Mouse (Mus musculus): ENCODE measurements around the gene 8030411F24Rik. TPM values are rescaled to one million over a fixed set of nuclear protein-coding genes. Genes with fewer than 3 reads are reported as not detected.
"Not testable (repeated sequence)": the region's sequence is repeated elsewhere in the genome, so short reads cannot be mapped to it uniquely, and the experiment has no call there.

Gene 8030411F24Rik
- polyA plus RNA-seq, 1 experiment from 2014 or later, result not detected

DNA sequence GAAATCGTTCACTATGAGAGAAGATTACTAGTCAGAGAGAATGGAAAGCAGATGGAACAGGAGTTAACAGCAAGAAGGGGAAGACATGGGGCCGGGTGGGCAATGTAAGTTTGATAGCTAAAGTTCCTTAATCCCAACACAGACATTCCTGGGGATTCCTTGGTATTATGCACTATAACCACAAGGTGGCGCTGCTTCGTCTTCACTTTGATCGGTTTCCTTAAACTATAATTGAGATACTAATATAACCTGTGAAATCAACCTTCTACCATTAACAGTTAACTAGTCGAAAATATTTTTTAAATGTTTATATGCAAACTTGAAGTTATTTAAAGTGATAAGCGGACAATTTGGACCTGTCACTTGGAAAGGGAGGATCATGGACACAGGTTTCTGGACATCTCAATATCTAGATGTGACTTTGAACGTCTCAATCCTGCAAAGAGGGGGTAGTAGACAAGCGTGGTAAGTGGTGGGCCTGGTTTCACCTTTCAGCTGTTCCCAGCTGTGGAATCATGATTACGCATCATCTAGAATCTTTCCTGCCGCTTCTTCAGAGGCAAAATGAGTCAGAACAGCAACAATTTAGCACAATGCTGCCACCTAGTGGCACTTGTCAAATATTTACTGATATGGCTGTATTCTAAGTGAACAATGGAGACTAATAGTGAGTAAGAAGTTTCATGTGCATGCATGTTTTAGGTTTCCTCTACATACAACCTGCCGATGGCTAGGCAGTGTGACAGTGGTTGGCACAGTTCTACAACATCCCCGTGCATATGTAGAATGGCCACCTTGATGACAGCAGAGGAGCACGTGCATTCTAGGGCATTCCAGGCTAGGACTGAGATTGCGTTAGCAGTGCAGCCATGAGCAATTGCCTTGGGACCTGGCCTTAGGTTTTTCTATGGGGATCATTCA is 29.7 kb upstream of the 8030411F24Rik start:
- peak overlapping the region; percentile 21 for H3K4me3 ChIP-seq (ENCODE audit: low read depth, low read length)
- peak; percentile 74 for ATAC-seq (ENCODE audit: low FRiP score, low TSS enrichment)
- no peaks in the 10 kb centered on the region for H3K4me1 ChIP-seq (replicated peaks; ENCODE audit: control insufficient read depth, insufficient read depth)

DNA sequence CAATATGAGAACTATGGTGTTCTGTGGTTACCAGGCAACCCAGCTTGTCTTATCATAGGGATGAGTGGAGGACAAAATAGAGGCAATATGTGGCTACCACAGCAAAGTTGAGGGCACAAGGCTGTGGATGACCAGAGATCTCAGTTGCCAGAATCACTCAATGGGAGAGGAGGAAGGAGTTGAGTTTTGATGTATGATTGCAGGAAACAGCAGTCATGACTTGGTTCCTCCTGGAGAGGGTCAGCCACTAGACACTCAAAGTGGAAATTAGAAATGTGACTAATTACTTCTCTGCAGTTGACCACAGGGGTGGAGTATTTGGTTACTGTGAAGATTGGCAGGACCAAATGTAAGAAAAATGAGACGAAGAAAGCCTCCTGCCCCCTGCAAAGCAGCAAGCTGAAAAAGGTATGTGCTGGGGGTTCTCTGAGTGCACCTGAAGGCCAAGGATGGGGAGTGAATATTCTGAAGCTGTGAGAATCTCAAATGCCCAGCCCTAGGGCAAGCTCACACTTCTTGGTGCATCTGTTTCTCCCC is 27.4 kb upstream of the 8030411F24Rik start:
- WGBS, result 63% methylated on average over 1 of the region's 1 CpGs
- Histone ChIP-seq H3K9ac (ENCODE audit: low read length) (no peak overlapping the region), H3K36me3 (ENCODE audit: control insufficient read depth, insufficient read depth, low read length) (no peaks in the 10 kb centered on the region), H3K27me3 (ENCODE audit: control insufficient read depth, insufficient read depth, low read length) (no peaks in the 10 kb centered on the region), H3K4me3 (ENCODE audit: low read depth, low read length) (no peak overlapping the region), H3K4me2 (replicated peaks; ENCODE audit: low read depth) (no peak overlapping the region), H3K9me3 (ENCODE audit: control insufficient read depth, low read length) (no peaks in the 10 kb centered on the region), H3K27ac (replicated peaks) (no peak overlapping the region), H3K4me1 (replicated peaks; ENCODE audit: control insufficient read depth, insufficient read depth) (no peaks in the 10 kb centered on the region)
- TF ChIP-seq CTCF (IDR thresholded peaks at IDR 0.05; ENCODE audit: low read depth) (no peak), EP300 (optimal IDR thresholded peaks at IDR 0.05) (no peak)
- no peak for ATAC-seq (ENCODE audit: low FRiP score, low TSS enrichment)
- no peak for DNase-seq (ENCODE audit: low spot score)

More for the DNA sequence above, 29.7 kb upstream of the 8030411F24Rik start:
- DNase-seq (ENCODE audit: low spot score), result peak; percentile 64
- WGBS, result 16% methylated on average over 15 of the region's 15 CpGs
- no peaks in the 10 kb centered on the region for H3K36me3 ChIP-seq (ENCODE audit: control insufficient read depth, insufficient read depth, low read length)
- H3K9ac ChIP-seq (ENCODE audit: low read length), result no peak overlapping the region
- no peak overlapping the region for H3K27ac ChIP-seq (replicated peaks)
- H3K27me3 ChIP-seq (ENCODE audit: control insufficient read depth, insufficient read depth, low read length), result no peaks in the 10 kb centered on the region
- TF ChIP-seq CTCF (IDR thresholded peaks at IDR 0.05; ENCODE audit: low read depth), result peak; percentile 83
- no peak for TF ChIP-seq EP300 (optimal IDR thresholded peaks at IDR 0.05)
- no peaks in the 10 kb centered on the region for H3K9me3 ChIP-seq (ENCODE audit: control insufficient read depth, low read length)
- peak overlapping the region; percentile 42 for H3K4me2 ChIP-seq (replicated peaks; ENCODE audit: low read depth)

DNA sequence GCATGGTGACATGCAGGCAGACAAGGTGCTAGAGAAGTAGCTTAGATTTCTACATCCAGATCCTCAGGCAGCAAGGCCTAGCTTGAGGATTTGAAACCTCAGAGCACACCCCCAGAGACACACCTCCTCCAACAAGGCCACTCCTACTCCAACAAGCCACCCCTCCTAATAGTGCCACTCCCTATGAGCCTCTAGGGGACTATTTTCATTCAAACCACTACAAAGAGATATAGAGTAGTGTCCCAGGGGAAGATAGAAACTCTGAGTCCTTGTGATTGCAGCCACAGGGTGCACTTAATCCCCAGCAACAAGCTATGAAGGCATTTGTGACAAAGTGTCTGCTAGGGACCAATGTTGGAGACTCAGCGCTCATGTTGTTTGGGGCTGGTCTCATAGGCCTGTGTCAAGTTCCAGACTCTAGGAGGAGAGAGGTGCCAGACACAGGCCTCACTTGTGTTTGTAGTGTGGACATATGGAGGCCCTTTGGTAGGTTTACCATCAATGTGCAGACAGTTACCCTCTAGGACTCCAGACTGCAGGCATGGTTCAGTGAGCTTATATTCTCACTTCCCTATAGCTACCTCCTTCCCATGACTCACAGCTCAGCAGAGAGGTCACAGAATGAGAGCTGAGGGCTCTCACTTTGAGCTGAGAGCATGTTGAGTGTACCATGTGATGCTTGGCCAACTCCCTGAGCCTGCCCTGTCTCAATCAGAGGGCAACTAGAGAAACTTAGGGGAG is 18.0 kb upstream of the 8030411F24Rik start:
- H3K4me1 ChIP-seq (replicated peaks; ENCODE audit: control insufficient read depth, insufficient read depth), result no peaks in the 10 kb centered on the region
- H3K27ac ChIP-seq (replicated peaks), result no peak overlapping the region
- TF ChIP-seq EP300 (optimal IDR thresholded peaks at IDR 0.05), result no peak
- no peak for TF ChIP-seq CTCF (IDR thresholded peaks at IDR 0.05; ENCODE audit: low read depth)
- no peaks in the 10 kb centered on the region for H3K36me3 ChIP-seq (ENCODE audit: control insufficient read depth, insufficient read depth, low read length)
- no peak overlapping the region for H3K9ac ChIP-seq (ENCODE audit: low read length)
- ATAC-seq (ENCODE audit: low FRiP score, low TSS enrichment), result no peak
- 100% methylated on average over 1 of the region's 1 CpGs for WGBS
- DNase-seq (ENCODE audit: low spot score), result no peak
- no peaks in the 10 kb centered on the region for H3K27me3 ChIP-seq (ENCODE audit: control insufficient read depth, insufficient read depth, low read length)
- no peaks in the 10 kb centered on the region for H3K9me3 ChIP-seq (ENCODE audit: control insufficient read depth, low read length)
- H3K4me3 ChIP-seq (ENCODE audit: low read depth, low read length), result no peak overlapping the region
- H3K4me2 ChIP-seq (replicated peaks; ENCODE audit: low read depth), result no peak overlapping the region

DNA sequence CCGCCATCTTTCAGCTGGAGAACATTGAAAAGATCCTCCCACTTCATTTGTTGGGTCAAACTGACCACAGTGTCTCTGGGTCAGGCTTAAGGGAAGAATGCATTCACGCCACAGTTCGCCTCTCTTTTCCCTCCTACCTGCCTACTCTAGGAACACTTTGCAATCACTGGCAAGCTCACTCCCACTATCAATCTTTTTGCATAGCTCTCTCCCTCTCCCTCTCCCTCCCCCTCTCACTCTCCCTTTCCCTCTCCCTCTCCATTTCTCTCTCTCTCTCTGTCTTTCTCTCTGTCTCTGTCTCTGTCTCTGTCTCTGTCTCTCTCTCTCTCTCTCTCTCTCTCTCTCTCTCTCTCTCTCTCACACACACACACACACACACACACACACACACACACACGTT is 10.4 kb upstream of the 8030411F24Rik start, which contains the start of gene Cst11:
TSS of gene Cst11 (minus strand) at position 101 of the 400 bp plus-strand sequence.
- not testable (repeated sequence) for ATAC-seq (ENCODE audit: low FRiP score, low TSS enrichment); H3K4me3 ChIP-seq (ENCODE audit: low read depth, low read length); H3K27me3 ChIP-seq (ENCODE audit: control insufficient read depth, insufficient read depth, low read length); H3K36me3 ChIP-seq (ENCODE audit: control insufficient read depth, insufficient read depth, low read length); DNase-seq (ENCODE audit: low spot score); H3K4me1 ChIP-seq (replicated peaks; ENCODE audit: control insufficient read depth, insufficient read depth); H3K9me3 ChIP-seq (ENCODE audit: control insufficient read depth, low read length); H3K4me2 ChIP-seq (replicated peaks; ENCODE audit: low read depth); H3K27ac ChIP-seq (replicated peaks); H3K9ac ChIP-seq (ENCODE audit: low read length)
- 88% methylated on average over 4 of the region's 4 CpGs for WGBS

DNA sequence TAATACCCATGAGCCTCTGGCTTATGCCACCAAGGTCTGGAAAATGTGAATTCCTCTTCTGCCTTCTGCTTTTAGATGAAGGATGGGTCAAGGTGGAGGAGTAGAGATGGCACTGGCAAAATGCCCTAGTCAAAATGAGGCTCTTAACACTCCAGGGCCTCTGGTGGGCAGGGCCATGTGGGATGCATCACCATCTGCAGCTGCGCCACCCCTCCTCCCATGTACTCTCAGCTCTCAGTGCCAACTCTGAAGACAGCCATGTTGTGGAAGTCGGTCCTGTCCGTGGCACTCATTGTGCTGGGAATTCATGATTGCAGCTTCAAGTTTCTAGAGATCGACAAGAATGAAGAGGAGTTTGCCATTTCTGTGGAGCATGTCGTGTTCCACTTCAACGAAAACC is 7.3 kb downstream of the 8030411F24Rik start, which contains the start of gene Cst12:
TSS of gene Cst12 (plus strand) at position 220 of the 400 bp plus-strand sequence.
- Histone ChIP-seq H3K36me3 (ENCODE audit: control insufficient read depth, insufficient read depth, low read length) (no peaks in the 10 kb centered on the region), H3K4me1 (replicated peaks; ENCODE audit: control insufficient read depth, insufficient read depth) (no peaks in the 10 kb centered on the region), H3K27me3 (ENCODE audit: control insufficient read depth, insufficient read depth, low read length) (no peaks in the 10 kb centered on the region), H3K4me3 (ENCODE audit: low read depth, low read length) (no peak within 1 kb of the TSS), H3K9ac (ENCODE audit: low read length) (no peak within 1 kb of the TSS), H3K27ac (replicated peaks) (no peak within 1 kb of the TSS), H3K9me3 (ENCODE audit: control insufficient read depth, low read length) (no peaks in the 10 kb centered on the region), H3K4me2 (replicated peaks; ENCODE audit: low read depth) (no peak within 1 kb of the TSS)
- 93% methylated on average over 6 of the region's 6 CpGs for WGBS
- TF ChIP-seq CTCF (IDR thresholded peaks at IDR 0.05; ENCODE audit: low read depth), result no peak
- TF ChIP-seq EP300 (optimal IDR thresholded peaks at IDR 0.05), result no peak
- ATAC-seq (ENCODE audit: low FRiP score, low TSS enrichment) (no peak), DNase-seq (ENCODE audit: low spot score) (no peak)

All from stomach, postnatal 0 days (tissue).